Mouse (Mus musculus) 3134 (cell line): Measurements from ENCODE around the gene Slc35f4.
"Not testable (repeated sequence)": the region's sequence is repeated elsewhere in the genome, so short reads cannot be mapped to it uniquely, and the experiment has no call there.

Experiments used
- DNase-seq: peaks from one replicate; pipeline ENCODE4 v3.0.0-alpha.2; 2011; ENCODE audit warnings: low spot score; ENCODE audit not compliant: insufficient read length; ENCODE audit errors: extremely low read depth

The Slc35f4 gene

DNA sequence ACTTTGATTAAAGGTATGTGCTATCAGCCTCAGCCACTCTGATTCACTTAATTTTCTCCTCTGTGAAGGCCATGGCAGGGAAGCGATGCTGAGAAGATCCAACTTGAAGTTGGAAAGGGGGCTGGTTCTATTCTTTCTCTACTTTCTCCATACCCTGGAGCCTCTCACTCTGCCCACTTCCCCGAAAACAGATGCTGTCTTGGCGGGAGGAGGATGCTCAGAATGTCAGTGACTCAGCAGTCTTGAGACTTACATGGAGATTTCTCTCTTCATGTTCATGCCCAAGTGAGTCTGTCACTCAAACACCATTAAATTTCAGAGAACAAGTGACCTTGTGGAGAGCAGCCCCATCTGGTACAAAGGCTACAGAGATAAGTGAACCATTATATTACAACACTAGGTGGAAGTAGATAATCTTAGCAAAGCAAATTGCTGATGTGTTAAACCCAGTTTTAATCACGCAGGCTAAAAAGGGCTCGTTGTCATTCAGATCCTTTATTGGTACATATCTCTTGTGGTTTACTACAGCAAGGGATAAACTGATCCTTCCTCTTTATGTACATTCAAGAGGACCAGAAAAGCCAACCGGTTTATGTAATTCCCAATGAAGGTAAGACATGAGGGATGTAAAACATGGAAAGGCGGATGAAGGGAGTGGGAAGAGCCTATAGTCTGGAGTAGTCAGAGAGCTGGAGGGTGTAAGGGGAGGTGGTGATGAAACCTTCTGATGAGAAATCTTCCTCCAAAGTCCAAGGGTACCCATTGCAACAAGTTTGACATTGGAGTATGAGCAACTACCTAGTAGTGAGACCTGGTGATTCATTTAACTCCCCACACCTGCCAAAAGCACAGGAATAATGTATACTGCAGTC lies 241.8 kb downstream of the Slc35f4 start:
- no peak for DNase-seq

DNA sequence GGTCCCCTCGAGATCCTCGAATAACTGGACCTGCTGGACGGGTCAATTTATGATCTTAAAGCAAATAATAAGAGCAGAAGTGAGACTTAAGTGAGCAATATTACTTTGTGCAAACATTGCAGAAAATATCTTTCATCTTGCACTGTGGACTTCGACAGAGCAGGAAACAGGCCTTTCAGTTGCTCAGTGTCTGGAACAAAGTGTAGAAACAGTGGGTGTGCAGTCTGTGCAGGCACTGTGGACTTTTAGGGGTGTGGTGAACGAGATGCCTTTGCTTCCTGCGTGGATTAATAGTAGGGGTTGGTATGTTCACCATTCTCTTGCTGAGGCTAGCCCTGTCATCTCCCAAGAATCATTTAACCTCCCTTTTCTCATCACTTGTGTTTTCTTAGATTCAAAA lies 247.0 kb downstream of the Slc35f4 start:
- no peak for DNase-seq

DNA sequence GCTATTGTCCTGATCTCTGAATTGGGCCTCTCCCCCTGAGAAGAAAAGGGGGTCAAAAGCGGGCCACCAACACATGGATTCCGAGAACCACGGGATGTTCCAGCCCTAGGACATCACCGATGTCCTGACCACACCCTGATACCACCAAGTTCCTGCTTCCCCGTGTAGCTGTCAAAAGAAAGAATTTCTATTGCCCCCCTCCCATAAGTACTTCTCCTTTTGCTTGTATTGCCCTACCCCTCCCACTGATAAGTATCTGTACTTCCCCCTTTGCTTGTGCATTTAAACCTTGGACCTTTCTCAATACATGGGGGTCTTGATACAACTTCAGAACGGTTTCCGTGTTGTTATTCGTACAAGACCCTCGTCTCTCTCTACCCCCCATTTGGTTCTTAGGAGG lies 247.4 kb downstream of the Slc35f4 start:
- not testable (repeated sequence) for DNase-seq

DNA sequence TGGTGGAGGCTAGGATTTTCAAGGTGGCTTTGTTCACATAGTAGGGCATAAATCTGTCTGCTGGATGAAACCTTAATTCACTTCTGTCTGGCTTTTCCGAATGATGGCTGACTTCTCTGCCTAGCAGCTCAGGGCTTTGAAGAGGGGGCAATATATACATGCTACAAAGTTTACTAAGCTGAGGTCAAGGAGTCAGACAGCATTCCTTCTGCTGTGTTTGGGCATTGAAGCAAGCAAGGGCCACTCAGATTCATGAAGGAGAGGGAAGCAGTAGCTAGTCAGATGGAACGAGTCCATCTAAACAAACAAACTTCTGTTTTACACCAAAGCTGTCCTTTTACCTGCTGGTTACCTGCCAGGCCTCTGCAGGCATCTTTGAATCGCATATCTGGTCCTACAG lies 248.2 kb downstream of the Slc35f4 start:
- DNase-seq: no peak

DNA sequence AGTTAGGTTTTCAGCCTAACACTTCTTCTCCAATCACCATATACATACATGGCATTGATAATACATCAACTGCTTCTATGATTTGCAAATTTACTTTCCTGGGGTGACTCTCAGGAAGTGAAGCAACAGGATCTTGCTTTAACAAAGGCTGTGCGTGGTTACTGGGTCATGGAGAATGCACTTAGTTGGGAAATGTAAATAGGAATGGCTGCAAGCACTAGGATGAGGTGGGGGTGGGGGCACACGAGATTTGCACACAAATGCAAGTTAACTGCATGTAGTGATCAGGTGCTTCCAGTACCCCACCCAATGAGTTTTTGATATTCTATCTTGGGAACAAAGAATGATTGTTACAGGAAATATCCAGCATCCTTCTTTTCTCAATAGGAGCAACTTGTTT lies 250.5 kb downstream of the Slc35f4 start:
- no peak for DNase-seq

DNA sequence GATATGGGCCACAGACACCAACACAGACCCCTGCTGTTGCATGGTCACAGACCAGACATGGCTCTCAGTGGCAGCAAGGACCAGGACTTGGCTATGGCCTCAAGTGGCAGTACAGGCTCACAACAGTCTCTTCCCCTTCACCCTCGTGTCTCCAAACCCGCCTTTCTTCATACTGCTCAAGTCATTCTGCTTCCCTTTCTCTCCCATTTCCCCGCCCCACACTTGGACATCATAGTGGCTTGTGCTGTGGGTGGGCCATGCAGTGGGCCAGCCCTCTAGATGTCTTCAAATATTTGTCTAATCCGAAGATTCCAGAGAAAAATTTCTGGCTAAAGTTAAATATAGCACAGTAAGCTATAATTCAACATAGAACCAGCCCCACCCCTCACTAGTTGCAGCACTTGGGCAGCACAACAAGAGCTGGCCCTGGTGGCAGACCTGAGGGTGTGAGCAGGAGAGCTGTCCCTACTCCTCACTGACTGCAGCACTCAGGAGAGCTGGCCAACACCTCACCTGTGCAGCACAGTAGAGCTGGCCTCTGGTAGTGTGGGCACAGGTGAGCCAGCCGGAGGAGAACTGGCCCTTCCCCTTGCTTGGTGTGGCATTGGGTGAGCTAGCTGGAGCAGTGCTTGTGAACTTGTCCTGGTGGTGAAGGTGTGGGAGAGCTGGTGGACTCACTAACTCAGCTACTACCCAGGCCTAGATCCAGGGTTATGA lies 260.4 kb downstream of the Slc35f4 start:
- DNase-seq: no peak
